Mouse (Mus musculus): Measurements from ENCODE around the gene Peak1. TPM values are rescaled to one million over a fixed set of nuclear protein-coding genes. Genes with fewer than 3 reads are reported as not detected.
A peak's percentile ranks its signal among the peaks of the same experiment; 100 is the strongest.

Peak1 gene
- polyA plus RNA-seq, 1 experiment from 2014 or later, result 8.8 TPM

- H3K4me1 ChIP-seq (replicated peaks; ENCODE audit: control insufficient read depth, insufficient read depth, low read length), result no peaks in the 10 kb centered on the region
- no peak overlapping the region for H3K9ac ChIP-seq (ENCODE audit: low read depth, low read length)
- no peak overlapping the region for H3K4me3 ChIP-seq (ENCODE audit: low read depth, low read length)
- ATAC-seq (ENCODE audit: low FRiP score), result no peak
- H3K27me3 ChIP-seq (ENCODE audit: control insufficient read depth, insufficient read depth, low read length), result no peaks in the 10 kb centered on the region
- no peak overlapping the region for H3K27ac ChIP-seq (ENCODE audit: low read depth, low read length)
- WGBS, result 69% methylated on average over 2 of the region's 2 CpGs
- DNase-seq (ENCODE audit: low spot score), result no peak
- H3K36me3 ChIP-seq (ENCODE audit: control insufficient read depth, insufficient read depth, low read length), result no peaks in the 10 kb centered on the region
- no peaks in the 10 kb centered on the region for H3K9me3 ChIP-seq (ENCODE audit: control insufficient read depth, low read length)
- H3K4me2 ChIP-seq (replicated peaks; ENCODE audit: low read depth, low read length), result no peak overlapping the region
These were observed 108.8 kb downstream of the Peak1 start for GRCm38 (mm10) chr9:56309079-56309478.

GRCm38 (mm10) chr9:56304526-56304925, 113.3 kb downstream of the Peak1 start:
- H3K9me3 ChIP-seq (ENCODE audit: control insufficient read depth, low read length), result no peaks in the 10 kb centered on the region
- no peak overlapping the region for H3K27ac ChIP-seq (ENCODE audit: low read depth, low read length)
- no peaks in the 10 kb centered on the region for H3K36me3 ChIP-seq (ENCODE audit: control insufficient read depth, insufficient read depth, low read length)
- H3K9ac ChIP-seq (ENCODE audit: low read depth, low read length), result no peak overlapping the region
- 46% methylated on average over 2 of the region's 2 CpGs for WGBS
- H3K4me2 ChIP-seq (replicated peaks; ENCODE audit: low read depth, low read length), result no peak overlapping the region
- H3K27me3 ChIP-seq (ENCODE audit: control insufficient read depth, insufficient read depth, low read length), result no peaks in the 10 kb centered on the region
- H3K4me3 ChIP-seq (ENCODE audit: low read depth, low read length), result no peak overlapping the region
- ATAC-seq (ENCODE audit: low FRiP score) (no peak), DNase-seq (ENCODE audit: low spot score) (no peak)
- H3K4me1 ChIP-seq (replicated peaks; ENCODE audit: control insufficient read depth, insufficient read depth, low read length), result no peaks in the 10 kb centered on the region

DNA sequence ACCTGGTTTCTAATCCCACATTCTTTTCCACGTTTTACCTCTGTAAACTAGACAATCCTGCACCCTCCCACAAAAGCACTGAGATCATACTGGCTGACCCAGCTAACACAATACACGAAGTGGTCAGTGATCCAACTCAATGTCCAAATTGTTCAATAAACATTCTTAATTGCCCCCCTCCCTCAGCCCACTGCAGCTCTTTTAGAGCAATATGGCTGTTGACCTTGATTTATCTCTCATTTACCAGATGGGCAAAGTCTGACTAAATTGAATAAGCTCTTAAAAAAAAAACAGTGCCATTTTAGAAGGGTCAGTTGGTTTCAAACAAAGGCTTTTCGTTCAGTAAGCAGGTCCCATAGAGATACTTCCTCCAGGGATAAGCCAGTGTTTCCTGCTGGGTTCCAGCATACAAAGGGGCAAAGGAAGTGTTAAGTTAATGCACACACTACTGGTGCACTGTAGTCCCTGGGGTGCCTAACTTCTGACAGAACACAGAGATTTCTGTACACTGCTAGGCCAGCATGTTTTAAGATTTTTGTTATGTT, 114.9 kb downstream of the Peak1 start:
- no peaks in the 10 kb centered on the region for H3K27me3 ChIP-seq (ENCODE audit: control insufficient read depth, insufficient read depth, low read length)
- WGBS, result 23% methylated on average over 3 of the region's 3 CpGs
- no peak overlapping the region for H3K4me3 ChIP-seq (ENCODE audit: low read depth, low read length)
- ATAC-seq (ENCODE audit: low FRiP score) (no peak), DNase-seq (ENCODE audit: low spot score) (peak; percentile 31)
- H3K4me2 ChIP-seq (replicated peaks; ENCODE audit: low read depth, low read length), result no peak overlapping the region
- H3K4me1 ChIP-seq (replicated peaks; ENCODE audit: control insufficient read depth, insufficient read depth, low read length), result no peaks in the 10 kb centered on the region
- no peak overlapping the region for H3K9ac ChIP-seq (ENCODE audit: low read depth, low read length)
- H3K36me3 ChIP-seq (ENCODE audit: control insufficient read depth, insufficient read depth, low read length), result no peaks in the 10 kb centered on the region
- peak overlapping the region; percentile 76 for H3K27ac ChIP-seq (ENCODE audit: low read depth, low read length)
- H3K9me3 ChIP-seq (ENCODE audit: control insufficient read depth, low read length), result no peaks in the 10 kb centered on the region

- WGBS, result 95% methylated on average over 2 of the region's 2 CpGs
- DNase-seq (ENCODE audit: low spot score), result no peak
- Histone ChIP-seq H3K4me1 (replicated peaks; ENCODE audit: control insufficient read depth, insufficient read depth, low read length) (no peaks in the 10 kb centered on the region), H3K4me2 (replicated peaks; ENCODE audit: low read depth, low read length) (no peak overlapping the region), H3K9me3 (ENCODE audit: control insufficient read depth, low read length) (no peaks in the 10 kb centered on the region), H3K4me3 (ENCODE audit: low read depth, low read length) (no peak overlapping the region), H3K27me3 (ENCODE audit: control insufficient read depth, insufficient read depth, low read length) (no peaks in the 10 kb centered on the region), H3K36me3 (ENCODE audit: control insufficient read depth, insufficient read depth, low read length) (no peaks in the 10 kb centered on the region), H3K9ac (ENCODE audit: low read depth, low read length) (no peak overlapping the region), H3K27ac (ENCODE audit: low read depth, low read length) (no peak overlapping the region)
- ATAC-seq (ENCODE audit: low FRiP score), result no peak
These were observed 127.8 kb downstream of the Peak1 start for GRCm38 (mm10) chr9:56290019-56290418.

DNA sequence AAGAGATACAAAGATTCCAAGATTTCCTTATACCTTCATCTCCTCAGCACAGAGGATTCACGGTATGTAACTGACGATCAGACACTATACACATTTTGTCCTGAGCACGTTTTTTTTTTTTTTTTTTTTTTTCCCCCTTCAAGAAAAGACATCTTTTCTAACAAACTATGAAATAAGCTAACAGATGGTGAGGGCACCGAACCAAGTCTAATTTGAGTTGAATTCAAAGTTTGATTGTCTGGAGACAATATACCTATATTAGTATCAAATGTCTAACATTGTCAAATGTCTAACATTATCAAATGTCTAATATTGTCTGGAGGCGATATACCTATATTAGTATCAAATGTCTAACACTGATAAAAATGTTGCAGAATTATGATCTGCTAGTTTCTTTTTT, 135.4 kb downstream of the Peak1 start:
- no peak overlapping the region for H3K4me2 ChIP-seq (replicated peaks; ENCODE audit: low read depth, low read length)
- H3K36me3 ChIP-seq (ENCODE audit: control insufficient read depth, insufficient read depth, low read length), result no peaks in the 10 kb centered on the region
- H3K4me1 ChIP-seq (replicated peaks; ENCODE audit: control insufficient read depth, insufficient read depth, low read length), result no peaks in the 10 kb centered on the region
- DNase-seq (ENCODE audit: low spot score) (no peak), ATAC-seq (ENCODE audit: low FRiP score) (no peak)
- H3K4me3 ChIP-seq (ENCODE audit: low read depth, low read length), result no peak overlapping the region
- H3K27ac ChIP-seq (ENCODE audit: low read depth, low read length), result no peak overlapping the region
- no peaks in the 10 kb centered on the region for H3K9me3 ChIP-seq (ENCODE audit: control insufficient read depth, low read length)
- H3K9ac ChIP-seq (ENCODE audit: low read depth, low read length), result no peak overlapping the region
- 86% methylated on average over 5 of the region's 5 CpGs for WGBS
- H3K27me3 ChIP-seq (ENCODE audit: control insufficient read depth, insufficient read depth, low read length), result no peaks in the 10 kb centered on the region

DNA sequence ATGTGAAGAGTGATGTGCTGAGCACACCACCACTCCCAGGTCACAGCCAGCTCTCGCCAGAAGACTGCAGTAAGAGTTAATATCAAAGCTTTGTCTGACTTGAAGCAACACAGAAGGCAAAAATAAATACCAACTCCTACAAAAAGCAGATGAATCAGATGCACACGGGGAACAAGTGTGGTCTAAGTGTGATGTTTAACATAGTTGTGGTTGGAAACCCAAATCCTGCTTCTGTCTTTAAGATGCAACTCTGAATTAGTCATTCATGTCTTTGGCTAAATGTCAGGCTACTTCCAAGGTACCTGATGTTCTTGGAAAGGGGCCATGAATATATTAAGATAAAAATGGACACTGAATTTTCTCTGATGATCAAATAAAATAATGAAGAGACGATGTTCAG, 144.3 kb downstream of the Peak1 start:
- no peak overlapping the region for H3K9ac ChIP-seq (ENCODE audit: low read depth, low read length)
- no peaks in the 10 kb centered on the region for H3K4me1 ChIP-seq (replicated peaks; ENCODE audit: control insufficient read depth, insufficient read depth, low read length)
- no peaks in the 10 kb centered on the region for H3K27me3 ChIP-seq (ENCODE audit: control insufficient read depth, insufficient read depth, low read length)
- H3K4me3 ChIP-seq (ENCODE audit: low read depth, low read length), result no peak overlapping the region
- ATAC-seq (ENCODE audit: low FRiP score) (no peak), DNase-seq (ENCODE audit: low spot score) (no peak)
- no peak overlapping the region for H3K4me2 ChIP-seq (replicated peaks; ENCODE audit: low read depth, low read length)
- 92% methylated on average over 3 of the region's 3 CpGs for WGBS
- no peaks in the 10 kb centered on the region for H3K9me3 ChIP-seq (ENCODE audit: control insufficient read depth, low read length)
- H3K36me3 ChIP-seq (ENCODE audit: control insufficient read depth, insufficient read depth, low read length), result no peaks in the 10 kb centered on the region
- H3K27ac ChIP-seq (ENCODE audit: low read depth, low read length), result no peak overlapping the region

DNA sequence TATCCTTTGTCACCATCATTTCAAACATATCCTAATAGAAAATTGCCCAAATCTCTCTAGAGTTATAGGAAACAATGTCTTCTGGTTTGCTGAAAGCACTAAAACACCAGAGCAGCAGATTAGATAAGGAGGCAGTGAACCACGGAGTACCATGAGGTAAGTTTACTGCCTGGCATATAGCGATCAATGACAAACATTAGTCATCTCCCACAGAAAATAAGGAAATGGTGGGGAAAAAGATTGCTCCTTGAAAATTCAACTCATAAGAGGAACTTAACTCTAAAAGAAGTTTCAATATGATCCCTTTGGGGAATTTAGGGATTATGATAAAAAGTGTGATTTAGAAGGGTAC, 145.6 kb downstream of the Peak1 start:
- H3K9ac ChIP-seq (ENCODE audit: low read depth, low read length), result no peak overlapping the region
- WGBS, result 94% methylated on average over 2 of the region's 2 CpGs
- no peaks in the 10 kb centered on the region for H3K36me3 ChIP-seq (ENCODE audit: control insufficient read depth, insufficient read depth, low read length)
- H3K4me2 ChIP-seq (replicated peaks; ENCODE audit: low read depth, low read length), result no peak overlapping the region
- DNase-seq (ENCODE audit: low spot score), result no peak
- H3K4me3 ChIP-seq (ENCODE audit: low read depth, low read length), result no peak overlapping the region
- ATAC-seq (ENCODE audit: low FRiP score), result no peak
- H3K27me3 ChIP-seq (ENCODE audit: control insufficient read depth, insufficient read depth, low read length), result no peaks in the 10 kb centered on the region
- no peaks in the 10 kb centered on the region for H3K9me3 ChIP-seq (ENCODE audit: control insufficient read depth, low read length)
- no peak overlapping the region for H3K27ac ChIP-seq (ENCODE audit: low read depth, low read length)
- H3K4me1 ChIP-seq (replicated peaks; ENCODE audit: control insufficient read depth, insufficient read depth, low read length), result no peaks in the 10 kb centered on the region

GRCm38 (mm10) chr9:56271326-56272246, 146.3 kb downstream of the Peak1 start:
- no peak overlapping the region for H3K4me3 ChIP-seq (ENCODE audit: low read depth, low read length)
- no peaks in the 10 kb centered on the region for H3K36me3 ChIP-seq (ENCODE audit: control insufficient read depth, insufficient read depth, low read length)
- no peaks in the 10 kb centered on the region for H3K27me3 ChIP-seq (ENCODE audit: control insufficient read depth, insufficient read depth, low read length)
- 86% methylated on average over 21 of the region's 21 CpGs for WGBS
- H3K9ac ChIP-seq (ENCODE audit: low read depth, low read length), result no peak overlapping the region
- H3K27ac ChIP-seq (ENCODE audit: low read depth, low read length), result no peak overlapping the region
- H3K9me3 ChIP-seq (ENCODE audit: control insufficient read depth, low read length), result no peaks in the 10 kb centered on the region
- H3K4me1 ChIP-seq (replicated peaks; ENCODE audit: control insufficient read depth, insufficient read depth, low read length), result no peaks in the 10 kb centered on the region
- DNase-seq (ENCODE audit: low spot score) (peak; percentile 7), ATAC-seq (ENCODE audit: low FRiP score) (no peak)
- no peak overlapping the region for H3K4me2 ChIP-seq (replicated peaks; ENCODE audit: low read depth, low read length)

GRCm38 (mm10) chr9:56269101-56269500, 148.8 kb downstream of the Peak1 start:
- H3K9ac ChIP-seq (ENCODE audit: low read depth, low read length), result no peak overlapping the region
- no peaks in the 10 kb centered on the region for H3K4me1 ChIP-seq (replicated peaks; ENCODE audit: control insufficient read depth, insufficient read depth, low read length)
- H3K27me3 ChIP-seq (ENCODE audit: control insufficient read depth, insufficient read depth, low read length), result no peaks in the 10 kb centered on the region
- H3K36me3 ChIP-seq (ENCODE audit: control insufficient read depth, insufficient read depth, low read length), result no peaks in the 10 kb centered on the region
- H3K4me3 ChIP-seq (ENCODE audit: low read depth, low read length), result no peak overlapping the region
- ATAC-seq (ENCODE audit: low FRiP score), result no peak
- H3K27ac ChIP-seq (ENCODE audit: low read depth, low read length), result no peak overlapping the region
- no peak overlapping the region for H3K4me2 ChIP-seq (replicated peaks; ENCODE audit: low read depth, low read length)
- H3K9me3 ChIP-seq (ENCODE audit: control insufficient read depth, low read length), result no peaks in the 10 kb centered on the region
- WGBS, result 81% methylated on average over 3 of the region's 3 CpGs
- no peak for DNase-seq (ENCODE audit: low spot score)

Measured in hindbrain, embryonic 11.5 days (tissue).